Mouse (Mus musculus) liver, embryonic 11.5 days (tissue): ENCODE measurements around the gene Tiprl. TPM values are rescaled to one million over a fixed set of nuclear protein-coding genes. Genes with fewer than 3 reads are reported as not detected.

Experiments used
- ATAC-seq: fragments of 200-750 bp; cut with Nextera tagmentation; replicated peaks from 2 replicates; pipeline ENCODE4 v1.8.0; 2017; ENCODE audit warnings: moderate number of reproducible peaks, mild to moderate bottlenecking, moderate TSS enrichment, moderate library complexity; ENCODE audit not compliant: low FRiP score
- DNase-seq: peaks from one replicate; pipeline ENCODE4 v3.0.0-alpha.2; 2017; ENCODE audit warnings: low spot score
- H3K27ac ChIP-seq: fragments of 300-500 bp; sonication (generic); 2 replicates; pipeline ENCODE4 v1.5.1; 2014; ENCODE audit warnings: mild to moderate bottlenecking, low read depth, low read length, control low read depth
- H3K27me3 ChIP-seq: fragments of 300-500 bp; sonication (generic); replicated peaks from 2 replicates; pipeline ENCODE4 v1.6.1; 2014; ENCODE audit warnings: low read length, mixed read lengths; ENCODE audit not compliant: control insufficient read depth, insufficient read depth
- H3K36me3 ChIP-seq: fragments of 300-500 bp; sonication (generic); 2 replicates; pipeline ENCODE4 v1.6.1; 2014; ENCODE audit warnings: mild to moderate bottlenecking, low read length, moderate library complexity, mixed read lengths; ENCODE audit not compliant: control insufficient read depth, insufficient read depth
- H3K4me1 ChIP-seq: fragments of 300-500 bp; sonication (generic); replicated peaks from 2 replicates; pipeline ENCODE4 v1.6.1; 2014; ENCODE audit warnings: low read length, mixed read lengths; ENCODE audit not compliant: control insufficient read depth, insufficient read depth
- H3K4me2 ChIP-seq: fragments of 300-500 bp; sonication (generic); 2 replicates; pipeline ENCODE4 v1.6.1; 2014; ENCODE audit warnings: mild to moderate bottlenecking, control low read depth, moderate library complexity
- H3K4me3 ChIP-seq: fragments of 300-500 bp; sonication (generic); 2 replicates; pipeline ENCODE4 v1.5.1; 2014; ENCODE audit warnings: low read depth, low read length, control low read depth
- H3K9ac ChIP-seq: fragments of 300-500 bp; sonication (generic); 2 replicates; pipeline ENCODE4 v1.6.1; 2014; ENCODE audit warnings: low read depth, low read length, control low read depth
- H3K9me3 ChIP-seq: fragments of 300-500 bp; sonication (generic); 2 replicates; pipeline ENCODE4 v1.6.1; 2016; ENCODE audit warnings: low read length, inconsistent platforms, mixed read lengths; ENCODE audit not compliant: control insufficient read depth
- WGBS: fragments of 180-500 bp; shearing (Covaris S2); extraction: QIAGEN DNeasy Blood & Tissue Kit; methylation state at CpG from one replicate; pipeline ENCODE4 v1.1.7; 2014; 5-methylcytosine and 5-hydroxymethylcytosine counted together
- polyA plus RNA-seq: library from polyadenylated mRNA; unstranded; fragments of >200 nt; fragmentation: Nextera tagmentation; extraction: Ambion mirVana; gene quantifications from 2 replicates; pipeline ENCODE4 v1.2.1, GENCODE M21; 2014

Gene Tiprl
- 73.0 and 90.6 TPM in 2 replicates for polyA plus RNA-seq

GRCm38 (mm10) chr1:165236321-165237298 lies at the start of gene Tiprl:
Tiprl (minus strand) TSS chr1:165236996.
- Histone ChIP-seq H3K4me2 (peak within 1 kb of the TSS; percentile 95), H3K27me3 (no peaks in the 10 kb centered on the region), H3K9ac (peak within 1 kb of the TSS; percentile 77), H3K4me3 (peak within 1 kb of the TSS; percentile 82), H3K27ac (peak within 1 kb of the TSS; percentile 92), H3K9me3 (no peaks in the 10 kb centered on the region), H3K4me1 (peaks cover 9% of the 10 kb centered on the region), H3K36me3 (no peaks in the 10 kb centered on the region)
- peak; percentile 99 for ATAC-seq
- DNase-seq, result peak; percentile 92
- WGBS, result under 1% methylated on average over 76 of the region's 76 CpGs

- H3K27ac ChIP-seq, result no peak overlapping the region
- ATAC-seq (no peak), DNase-seq (peak; percentile 17)
- H3K4me3 ChIP-seq, result no peak overlapping the region
- peaks cover 7% of the 10 kb centered on the region; the same call in 1 of the 2 replicates for H3K4me1 ChIP-seq
- no peak overlapping the region for H3K4me2 ChIP-seq
- H3K36me3 ChIP-seq, result no peaks in the 10 kb centered on the region
- no peak overlapping the region for H3K9ac ChIP-seq
- H3K27me3 ChIP-seq, result peaks cover 37% of the 10 kb centered on the region
- no peaks in the 10 kb centered on the region for H3K9me3 ChIP-seq
- WGBS, result 68% methylated on average over 7 of the region's 7 CpGs
Measured at GRCm38 (mm10) chr1:165284096-165284495, 47.3 kb upstream of the Tiprl start.

- no peak overlapping the region for H3K9ac ChIP-seq
- no peak overlapping the region for H3K27ac ChIP-seq
- no peaks in the 10 kb centered on the region for H3K9me3 ChIP-seq
- H3K4me2 ChIP-seq, result peak overlapping the region; percentile 78
- peaks cover 37% of the 10 kb centered on the region for H3K27me3 ChIP-seq
- H3K36me3 ChIP-seq, result no peaks in the 10 kb centered on the region
- peaks cover 7% of the 10 kb centered on the region; the same call in 1 of the 2 replicates for H3K4me1 ChIP-seq
- H3K4me3 ChIP-seq, result peak overlapping the region; percentile 61; the same call in 1 of the 2 replicates
- 15% methylated on average over 7 of the region's 7 CpGs for WGBS
- ATAC-seq (no peak), DNase-seq (peak; percentile 29)
Measured at GRCm38 (mm10) chr1:165282967-165283345, 46.2 kb upstream of the Tiprl start.

- peaks cover 7% of the 10 kb centered on the region; the same call in 1 of the 2 replicates for H3K4me1 ChIP-seq
- no peaks in the 10 kb centered on the region for H3K36me3 ChIP-seq
- H3K4me3 ChIP-seq, result peak overlapping the region; percentile 61
- peak overlapping the region; percentile 78 for H3K4me2 ChIP-seq
- DNase-seq (peak; percentile 43), ATAC-seq (peak; percentile 56)
- 2% methylated on average over 35 of the region's 35 CpGs for WGBS
- H3K9me3 ChIP-seq, result no peaks in the 10 kb centered on the region
- H3K9ac ChIP-seq, result peak overlapping the region; percentile 59
- H3K27ac ChIP-seq, result no peak overlapping the region
- peaks cover 37% of the 10 kb centered on the region for H3K27me3 ChIP-seq
Measured at GRCm38 (mm10) chr1:165282222-165282966, 45.6 kb upstream of the Tiprl start.

DNA sequence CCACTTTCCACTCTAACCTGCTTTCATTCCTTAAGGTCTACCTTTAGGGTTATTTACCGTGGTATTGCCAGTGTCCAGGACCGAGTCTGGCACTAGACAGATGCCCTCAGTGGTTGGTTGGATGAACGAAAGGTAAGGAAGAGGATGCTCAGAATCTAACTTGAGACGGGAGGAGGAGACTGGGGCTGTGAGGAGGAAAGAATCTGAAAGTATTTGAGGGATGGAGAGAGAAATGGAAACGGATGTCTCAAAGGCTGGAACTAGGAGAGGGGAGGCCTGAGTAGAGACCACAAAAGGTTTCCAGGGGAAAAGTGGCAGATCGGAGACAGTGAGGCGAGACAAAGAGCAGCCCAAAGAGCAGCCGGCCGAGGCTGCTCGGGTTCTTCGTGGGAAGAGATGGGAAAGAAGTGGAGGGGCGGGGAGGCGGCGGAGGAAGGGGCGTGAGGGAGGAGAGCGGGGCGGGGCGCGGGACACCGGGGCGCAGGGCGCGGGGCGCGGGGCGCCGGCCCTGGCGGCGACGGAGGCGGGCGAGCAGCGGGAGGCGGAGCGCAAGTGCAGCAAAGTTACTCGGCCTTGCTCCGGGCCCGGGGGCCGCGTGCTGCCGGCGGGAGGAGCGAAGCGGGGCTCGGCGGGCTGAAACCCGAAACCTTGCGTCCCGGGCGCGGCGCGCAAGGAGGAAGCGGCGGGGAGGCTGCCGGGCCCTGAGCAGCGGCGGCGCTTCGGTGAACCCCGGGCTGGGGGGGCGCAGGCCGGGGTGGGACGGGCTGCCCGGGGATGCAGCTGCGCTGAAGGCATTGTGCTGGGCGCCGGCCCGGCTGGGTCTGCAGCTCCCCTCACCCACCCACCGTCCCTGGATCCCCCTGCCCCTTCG lies 44.8 kb upstream of the Tiprl start:
- WGBS, result 2% methylated on average over 64 of the region's 71 CpGs
- peak overlapping the region; percentile 61 for H3K4me3 ChIP-seq
- DNase-seq, result peak; percentile 57
- H3K9ac ChIP-seq, result peak overlapping the region; percentile 59
- H3K36me3 ChIP-seq, result no peaks in the 10 kb centered on the region
- H3K27me3 ChIP-seq, result peaks cover 37% of the 10 kb centered on the region
- ATAC-seq, result peak; percentile 62
- no peaks in the 10 kb centered on the region for H3K9me3 ChIP-seq
- peaks cover 7% of the 10 kb centered on the region; the same call in 1 of the 2 replicates for H3K4me1 ChIP-seq
- H3K27ac ChIP-seq, result peak overlapping the region; percentile 43; the same call in 1 of the 2 replicates
- H3K4me2 ChIP-seq, result peak overlapping the region; percentile 78

DNA sequence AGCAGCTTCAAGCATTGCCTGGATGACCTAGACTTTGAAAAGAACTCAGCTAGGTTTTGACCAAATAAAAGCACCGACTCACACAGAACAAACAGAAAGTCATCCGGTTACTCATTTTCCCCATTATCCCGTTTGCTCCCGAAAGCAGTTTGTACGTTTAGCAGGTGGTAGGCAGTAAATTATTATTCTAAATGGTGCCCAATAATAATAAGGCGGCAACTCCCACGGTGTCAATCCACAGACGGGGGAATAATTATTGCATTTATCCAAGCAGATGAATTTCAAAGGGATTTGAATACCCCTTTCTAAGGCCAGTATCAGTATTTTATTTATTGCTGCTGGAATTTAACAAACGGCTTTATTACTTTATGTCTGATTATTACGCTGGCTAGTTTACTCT lies 43.9 kb upstream of the Tiprl start:
- DNase-seq (no peak), ATAC-seq (no peak)
- no peaks in the 10 kb centered on the region for H3K9me3 ChIP-seq
- H3K4me1 ChIP-seq, result peaks cover 7% of the 10 kb centered on the region; the same call in 1 of the 2 replicates
- H3K4me3 ChIP-seq, result no peak overlapping the region
- peaks cover 37% of the 10 kb centered on the region for H3K27me3 ChIP-seq
- H3K4me2 ChIP-seq, result no peak overlapping the region
- 72% methylated on average over 10 of the region's 10 CpGs for WGBS
- no peak overlapping the region for H3K27ac ChIP-seq
- H3K9ac ChIP-seq, result no peak overlapping the region
- no peaks in the 10 kb centered on the region for H3K36me3 ChIP-seq

DNA sequence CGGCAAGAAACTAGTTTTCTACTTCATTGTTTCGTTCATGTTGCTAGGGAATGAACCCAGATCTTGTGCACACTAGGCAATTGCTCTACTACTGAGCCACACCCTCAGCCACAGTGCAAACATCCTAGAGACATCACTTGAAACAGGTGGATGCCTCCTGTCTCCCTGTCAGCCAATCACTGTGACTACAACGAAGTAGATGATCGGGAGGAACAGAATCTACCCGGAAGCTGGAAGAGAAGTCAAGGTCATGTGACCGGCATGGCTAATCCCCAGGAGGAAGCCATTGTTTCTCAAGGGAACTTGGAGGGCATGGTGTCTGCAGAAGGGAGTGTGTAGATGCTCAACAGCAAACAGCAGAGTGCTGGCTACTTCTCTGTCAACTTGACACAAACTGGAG lies 38.1 kb upstream of the Tiprl start:
- H3K36me3 ChIP-seq, result no peaks in the 10 kb centered on the region
- no peak for DNase-seq
- H3K4me3 ChIP-seq, result no peak overlapping the region
- ATAC-seq, result no peak
- WGBS, result 80% methylated on average over 6 of the region's 6 CpGs
- no peaks in the 10 kb centered on the region for H3K9me3 ChIP-seq
- H3K4me1 ChIP-seq, result no peaks in the 10 kb centered on the region
- no peak overlapping the region for H3K9ac ChIP-seq
- H3K27me3 ChIP-seq, result no peaks in the 10 kb centered on the region
- H3K4me2 ChIP-seq, result no peak overlapping the region
- no peak overlapping the region for H3K27ac ChIP-seq
